8 mouse cellular contexts compared by ENCODE assay signal in genomic region chr10:12922574-12923353, GRCm38 (mm10). TPM values are rescaled to one million over a fixed set of nuclear protein-coding genes. Genes with fewer than 3 reads are reported as not detected.
DNase-seq lines count a peak whose midpoint lies in the region; ATAC-seq and TF ChIP-seq lines count a peak whose summit lies in the region.

No protein-coding gene starts in this region.

- DNase-seq in heart, postnatal 10 days, result peak; percentile 97 to 98
- DNase-seq in large intestine, adult 2 months (ENCODE audit: low read depth, low spot score), result peak; percentile 84
- peak; percentile 93 for DNase-seq in liver, postnatal 0 days
- peak; percentile 93 for DNase-seq in testis, postnatal 10 days (ENCODE audit: low spot score)

- no peaks in the 10 kb centered on the region for H3K36me3 ChIP-seq in ES-Bruce4 (ENCODE audit: control insufficient read depth, insufficient read depth, low read length, poor library complexity, severe bottlenecking)
- no peaks in the 10 kb centered on the region for H3K36me3 ChIP-seq in forebrain, embryonic 13.5 days (ENCODE audit: poor library complexity, severe bottlenecking)
- H3K36me3 ChIP-seq in liver, postnatal 0 days (replicated peaks; ENCODE audit: insufficient read depth, low read length), result no peaks in the 10 kb centered on the region
- no peaks in the 10 kb centered on the region for H3K36me3 ChIP-seq in neural tube, embryonic 14.5 days (ENCODE audit: control insufficient read depth, insufficient read depth, low read length)

- TF ChIP-seq EP300 in ES-Bruce4 (IDR thresholded peaks at IDR 0.05; ENCODE audit: insufficient read depth, low read depth, low read length), result 0 out of 2 replicates have a peak, but pooled peaks have one; percentile 32
- peak; percentile 37; the same call in 1 of the 2 replicates for TF ChIP-seq EP300 in liver, postnatal 0 days (IDR thresholded peaks at IDR 0.05; ENCODE audit: low read depth)

- no peaks in the 10 kb centered on the region for H3K4me1 ChIP-seq in ES-Bruce4 (ENCODE audit: control insufficient read depth, insufficient read depth, low read length)
- peaks cover 6% of the 10 kb centered on the region; the same call in 1 of the 2 replicates for H3K4me1 ChIP-seq in forebrain, embryonic 13.5 days
- 0 out of 2 replicates have a peak, but pooled peaks cover 4% of the 10 kb centered on the region for H3K4me1 ChIP-seq in liver, postnatal 0 days (ENCODE audit: insufficient read depth)
- peaks cover 5% of the 10 kb centered on the region for H3K4me1 ChIP-seq in neural tube, embryonic 14.5 days (ENCODE audit: control insufficient read depth, insufficient read depth, low read length)

- H3K27ac ChIP-seq in ES-Bruce4 (ENCODE audit: insufficient read depth, low read length), result peak overlapping the region; percentile 81
- H3K27ac ChIP-seq in forebrain, embryonic 13.5 days, result peak overlapping the region; percentile 93
- H3K27ac ChIP-seq in liver, postnatal 0 days (ENCODE audit: low read depth), result peak overlapping the region; percentile 89
- peak overlapping the region; percentile 71 for H3K27ac ChIP-seq in neural tube, embryonic 14.5 days (ENCODE audit: low read depth, low read length)

- intact Hi-C loops in heart, postnatal 10 days (cut with DNase I), result loop anchor here (2.0 to 5.0 kb wide), 5 partner anchors 42 to 115 kb away; partner anchors contain the start of genes Sf3b5, Stx11 and Utrn

- H3K9ac ChIP-seq in ES-Bruce4 (ENCODE audit: low read depth, poor library complexity, severe bottlenecking), result peak overlapping the region; percentile 74
- H3K9ac ChIP-seq in forebrain, embryonic 13.5 days, result peak overlapping the region; percentile 69
- H3K9ac ChIP-seq in liver, postnatal 0 days (replicated peaks), result peak overlapping the region; percentile 82
- peak overlapping the region; percentile 58 for H3K9ac ChIP-seq in neural tube, embryonic 14.5 days (replicated peaks; ENCODE audit: low read depth, low read length)

- no peak for TF ChIP-seq CTCF in ES-Bruce4 (IDR thresholded peaks at IDR 0.05; ENCODE audit: low read depth, low read length)
- TF ChIP-seq CTCF in liver, postnatal 0 days (IDR thresholded peaks at IDR 0.05; ENCODE audit: low read depth), result peak; percentile 81

- no peak for TF ChIP-seq POLR2A in ES-Bruce4 (IDR thresholded peaks at IDR 0.05; ENCODE audit: insufficient read depth, low read length)

- peak overlapping the region; percentile 60 for H3K4me3 ChIP-seq in ES-Bruce4 (ENCODE audit: low read depth, low read length)
- H3K4me3 ChIP-seq in forebrain, embryonic 13.5 days, result peak overlapping the region; percentile 69
- H3K4me3 ChIP-seq in liver, postnatal 0 days (ENCODE audit: low read depth, low read length), result peak overlapping the region; percentile 87
- peak overlapping the region; percentile 60 for H3K4me3 ChIP-seq in neural tube, embryonic 14.5 days (ENCODE audit: low read depth, low read length)

- no peaks in the 10 kb centered on the region for H3K27me3 ChIP-seq in ES-Bruce4 (ENCODE audit: control insufficient read depth, insufficient read depth, low read length, poor library complexity, severe bottlenecking)
- H3K27me3 ChIP-seq in forebrain, embryonic 13.5 days, result no peaks in the 10 kb centered on the region
- H3K27me3 ChIP-seq in liver, postnatal 0 days (ENCODE audit: insufficient read depth, low read length), result no peaks in the 10 kb centered on the region
- no peaks in the 10 kb centered on the region for H3K27me3 ChIP-seq in neural tube, embryonic 14.5 days (ENCODE audit: control insufficient read depth, insufficient read depth, low read length)

- peak; percentile 92 for ATAC-seq in cerebellum, adult (ENCODE audit: insufficient number of reproducible peaks, low FRiP score, low TSS enrichment)
- ATAC-seq in forebrain, embryonic 13.5 days, result peak; percentile 94
- peak; percentile 86 for ATAC-seq in liver, postnatal 0 days
- peak; percentile 97 for ATAC-seq in neural tube, embryonic 14.5 days (ENCODE audit: low read depth)

- WGBS in forebrain, embryonic 13.5 days, result under 1% methylated on average over 54 of the region's 55 CpGs
- WGBS in large intestine, adult 2 months, result under 1% methylated on average over 55 of the region's 55 CpGs
- under 1% methylated on average over 55 of the region's 55 CpGs for WGBS in liver, postnatal 0 days (ENCODE audit: insufficient replicate concordance)
- under 1% methylated on average over 54 of the region's 55 CpGs for WGBS in neural tube, embryonic 14.5 days

- peak overlapping the region; percentile 67 for H3K4me2 ChIP-seq in forebrain, embryonic 13.5 days
- peak overlapping the region; percentile 70 for H3K4me2 ChIP-seq in liver, postnatal 0 days (ENCODE audit: low read depth, low read length)
- H3K4me2 ChIP-seq in neural tube, embryonic 14.5 days (ENCODE audit: low read depth, low read length), result peak overlapping the region; percentile 66

- H3K9me3 ChIP-seq in ES-Bruce4 (replicated peaks; ENCODE audit: control insufficient read depth, insufficient read depth, low read length, poor library complexity, severe bottlenecking), result peaks cover 6% of the 10 kb centered on the region; the same call in 1 of the 2 replicates
- no peaks in the 10 kb centered on the region for H3K9me3 ChIP-seq in forebrain, embryonic 13.5 days (replicated peaks)
- no peaks in the 10 kb centered on the region for H3K9me3 ChIP-seq in liver, postnatal 0 days (ENCODE audit: low read length)
- no peaks in the 10 kb centered on the region for H3K9me3 ChIP-seq in neural tube, embryonic 14.5 days (ENCODE audit: control insufficient read depth, low read length)

RNA-seq across cellular contexts. Expression of gene Stx11, which starts 41.3 kb away (rescaled TPM):
- 2.1 and 5.0 TPM in 2 replicates for polyA plus RNA-seq in ES-Bruce4 (2011; ENCODE audit: insufficient read depth, insufficient read length, low read depth, missing spikeins)
- 0.58 and 0.67 TPM in 2 replicates for polyA plus RNA-seq in forebrain, embryonic 13.5 days (2015; fragmentation: Nextera tagmentation; extraction: Ambion mirVana)
- 1 to 10 TPM; 2.7 to 2.9 TPM for total RNA-seq in heart, postnatal 10 days (2021)
- polyA plus RNA-seq in large intestine, adult 2 months (2012; rRNA removed), result 1.6 and 2.3 TPM in 2 replicates
- polyA plus RNA-seq in liver, postnatal 0 days (2015; fragmentation: Nextera tagmentation; extraction: Ambion mirVana), result 10.3 and 11.9 TPM in 2 replicates
- 0.66 and 3.0 TPM in 2 replicates for polyA plus RNA-seq in neural tube, embryonic 14.5 days (2014; fragmentation: Nextera tagmentation; extraction: Ambion mirVana)

RNA-seq across cellular contexts. Expression of gene Utrn, which starts 53.6 kb away (rescaled TPM):
- polyA plus RNA-seq in ES-Bruce4 (2011; ENCODE audit: insufficient read depth, insufficient read length, low read depth, missing spikeins), result 159 and 161 TPM in 2 replicates
- polyA plus RNA-seq in forebrain, embryonic 13.5 days (2015; fragmentation: Nextera tagmentation; extraction: Ambion mirVana), result 18.7 and 22.0 TPM in 2 replicates
- 10 to 100 TPM; 77.6 to 80.3 TPM for total RNA-seq in heart, postnatal 10 days (2021)
- polyA plus RNA-seq in large intestine, adult 2 months (2012; rRNA removed), result 10.5 and 21.2 TPM in 2 replicates
- polyA plus RNA-seq in liver, postnatal 0 days (2015; fragmentation: Nextera tagmentation; extraction: Ambion mirVana), result 8.0 and 9.7 TPM in 2 replicates
- polyA plus RNA-seq in neural tube, embryonic 14.5 days (2014; fragmentation: Nextera tagmentation; extraction: Ambion mirVana), result 16.0 and 28.3 TPM in 2 replicates

Comparison
In these comparisons a context has a peak if more than half of its experiments do, and no peak if none do; other contexts are left out.
1. Peak in every context shown above with its lines: DNase-seq, ATAC-seq, H3K4me3 ChIP-seq and H3K27ac ChIP-seq.